Mouse (Mus musculus): Measurements from ENCODE around the gene Ncln. TPM values are rescaled to one million over a fixed set of nuclear protein-coding genes. Genes with fewer than 3 reads are reported as not detected.
A peak's percentile ranks its signal among the peaks of the same experiment; 100 is the strongest.

Gene Ncln
- total RNA-seq (2021), result 10 to 100 TPM; 42.1 to 44.9 TPM
- long read RNA-seq, experiment 1, transcript Ncln-202 (14 exons, 2,841 nt), result major isoform, 5 of 25 reads
- long read RNA-seq, experiment 1, partial matches to known transcripts, result 2 of 25 reads
- long read RNA-seq, experiment 1, other reads (novel, unspliced or antisense), result 14 of 25 reads
- long read RNA-seq, experiment 2, transcript Ncln-201 (14 exons, 3,118 nt), result major isoform, 13 of 39 reads
- long read RNA-seq, experiment 2, transcript Ncln-202 (14 exons, 2,841 nt), result minor isoform, 6 of 39 reads
- long read RNA-seq, experiment 2, partial matches to known transcripts, result 6 of 39 reads
- long read RNA-seq, experiment 2, other reads (novel, unspliced or antisense), result 14 of 39 reads

DNA sequence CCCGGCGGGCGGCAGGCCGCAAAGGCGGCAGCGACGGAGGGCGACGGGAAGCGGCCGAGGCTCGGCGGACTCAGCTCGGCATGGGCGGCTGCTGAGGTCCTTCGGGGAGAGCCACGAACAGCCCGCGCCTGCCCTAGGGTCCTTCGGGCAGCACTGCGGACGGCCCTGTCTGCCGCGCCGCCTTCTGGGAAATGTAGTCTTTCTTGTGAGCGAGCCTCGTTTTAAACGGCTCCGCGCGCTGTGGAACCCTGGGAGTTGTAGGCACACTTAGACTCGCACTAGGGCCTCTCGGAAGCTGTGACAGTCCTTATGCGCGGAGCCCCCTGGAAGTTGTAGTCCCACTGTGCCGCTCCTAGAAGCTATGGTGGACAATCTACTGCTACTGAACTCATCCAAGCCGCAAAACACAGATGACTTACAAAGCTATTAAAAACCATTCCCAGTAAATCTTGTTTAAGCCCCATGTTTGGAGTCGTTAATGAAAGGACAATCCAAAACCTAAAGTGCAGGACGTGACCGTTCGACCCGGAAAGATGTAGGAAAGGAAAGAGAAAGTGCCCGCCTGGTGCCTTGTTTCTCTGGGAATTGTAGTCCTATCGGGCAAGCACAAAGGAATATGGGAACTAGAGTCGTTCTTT is at the start of gene Ncln:
Ncln (minus strand) TSS at position 129 of the 638 bp plus-strand sequence.
- intact Hi-C loops (cut with DNase I), result loop anchor here (5.0 kb wide), 1 partner anchor 106 kb away; the partner anchor contains the start of gene Tle6

DNA sequence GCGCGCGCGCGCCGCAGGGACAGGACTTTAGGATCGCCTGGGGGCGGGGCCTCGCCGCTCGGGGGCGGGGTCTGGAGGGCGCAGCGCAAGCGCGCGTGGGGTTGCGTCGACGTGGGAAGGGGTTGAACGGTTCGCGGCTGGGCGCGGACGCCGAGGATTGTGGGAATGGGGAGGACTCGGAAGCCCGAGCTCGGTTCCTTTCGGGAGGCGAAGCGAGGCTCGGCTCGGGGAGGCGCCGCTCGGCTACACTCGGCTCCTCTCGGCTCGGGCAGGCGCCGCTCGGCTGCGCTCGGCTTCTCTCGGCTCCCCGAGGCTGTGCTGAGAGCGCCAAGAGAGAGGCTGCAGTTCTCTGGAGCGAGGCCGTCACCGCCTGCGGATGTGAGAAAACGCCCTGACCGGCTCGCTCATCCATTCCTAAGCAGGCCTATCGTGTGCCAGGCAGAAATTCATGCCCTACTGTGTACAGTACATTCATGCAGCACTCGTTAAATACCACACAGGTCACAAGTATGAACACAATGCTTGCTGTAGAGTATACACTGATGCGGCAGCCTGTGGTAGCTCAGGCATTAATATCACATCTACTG is 49.1 kb upstream of the Ncln start, which contains the start of gene Gna11:
Gna11 (minus strand) TSS at position 30 of the 587 bp plus-strand sequence.
- DNase-seq, result peak; percentile 99 to 100
- intact Hi-C loops (cut with DNase I), result no loop called here

More for the DNA sequence above, at the start of gene Ncln:
- peak; percentile 95 to 96 for DNase-seq

DNA sequence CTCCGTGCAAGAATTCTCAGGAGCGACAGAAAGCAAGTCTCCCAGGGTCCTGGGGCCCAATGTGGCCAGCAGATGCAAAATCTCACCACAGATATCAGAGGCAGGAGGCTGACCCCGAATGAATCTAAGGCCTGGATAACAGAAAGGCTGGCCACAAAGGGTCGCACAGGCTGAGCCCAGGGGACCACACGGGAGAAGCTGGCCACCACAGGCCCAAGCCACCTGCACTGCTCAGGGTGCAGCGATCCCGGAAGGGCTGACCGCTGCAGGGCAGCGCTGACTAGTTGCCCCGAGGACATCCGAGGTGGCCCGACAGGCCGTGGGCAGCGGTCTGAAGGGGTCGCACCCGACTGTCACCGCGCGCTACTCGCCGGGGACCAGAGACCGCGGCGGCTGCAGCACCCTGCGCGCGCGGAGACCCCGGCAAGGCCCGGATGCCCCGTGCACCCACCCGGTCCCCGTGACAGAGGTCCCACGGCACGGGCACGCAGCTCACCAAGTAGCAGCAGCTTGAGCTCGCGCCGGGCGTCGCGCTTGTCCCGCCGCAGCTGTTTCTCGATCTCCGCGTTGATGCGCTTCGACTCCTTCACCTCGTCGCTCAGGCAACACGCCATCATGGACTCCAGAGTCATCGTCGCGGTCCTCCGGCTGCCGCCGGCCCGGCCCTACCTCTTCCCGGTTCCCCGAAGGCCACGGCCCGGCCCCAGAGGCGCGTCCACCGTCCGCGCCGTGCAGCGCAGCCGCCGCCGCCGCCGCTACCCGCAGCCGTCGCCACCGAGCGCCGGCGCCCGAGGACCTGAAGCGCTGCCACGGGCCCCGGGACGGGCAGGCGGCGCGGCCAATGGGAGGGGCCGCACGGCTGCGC is 48.3 kb upstream of the Ncln start:
- intact Hi-C loops (cut with DNase I), result no loop called here
- DNase-seq, result peak in 1 of 2 experiments; percentile 51

GRCm38 (mm10) chr10:81543633-81544032 is 47.4 kb upstream of the Ncln start:
- DNase-seq, result no peak
- intact Hi-C loops (cut with DNase I), result no loop called here

DNA sequence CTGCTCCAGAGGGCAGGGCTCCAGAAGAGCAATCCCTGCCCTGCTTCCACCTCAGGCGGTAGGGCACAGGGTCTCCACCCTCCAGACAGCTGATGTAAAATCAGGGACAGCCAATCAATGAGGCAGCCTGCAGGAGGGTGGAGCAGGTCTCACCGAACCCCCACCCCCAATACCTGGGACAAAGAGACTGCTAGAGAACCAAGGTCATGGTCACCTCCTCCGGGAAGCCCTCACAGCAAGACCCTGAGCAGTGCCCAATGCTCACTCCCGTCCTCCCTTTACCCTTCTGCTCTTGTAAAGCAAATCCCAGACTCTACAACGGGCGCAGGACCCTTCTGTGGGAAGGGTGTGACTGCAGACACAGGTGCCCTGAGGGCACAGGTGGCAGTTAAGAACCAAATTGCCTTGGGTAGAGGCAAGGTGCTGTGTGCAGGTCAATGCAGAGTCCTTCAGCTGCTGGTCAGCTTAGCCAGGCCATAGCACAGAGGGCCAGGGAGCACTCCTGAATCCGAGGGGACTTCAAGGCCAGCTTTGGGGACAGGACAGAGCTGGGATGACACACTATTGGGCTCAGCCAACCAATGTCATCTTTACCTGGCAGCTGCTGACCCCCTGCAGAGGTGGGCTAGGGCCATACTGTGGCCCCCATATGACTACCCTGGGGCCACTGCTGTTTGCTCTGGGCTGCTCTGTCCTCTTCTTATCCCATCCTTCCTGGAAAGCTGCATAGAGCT is 46.7 kb upstream of the Ncln start:
- intact Hi-C loops (cut with DNase I), result no loop called here
- no peak for DNase-seq

GRCm38 (mm10) chr10:81541803-81542202 is 45.6 kb upstream of the Ncln start:
- intact Hi-C loops (cut with DNase I), result no loop called here
- DNase-seq, result peak; percentile 57 to 62

DNA sequence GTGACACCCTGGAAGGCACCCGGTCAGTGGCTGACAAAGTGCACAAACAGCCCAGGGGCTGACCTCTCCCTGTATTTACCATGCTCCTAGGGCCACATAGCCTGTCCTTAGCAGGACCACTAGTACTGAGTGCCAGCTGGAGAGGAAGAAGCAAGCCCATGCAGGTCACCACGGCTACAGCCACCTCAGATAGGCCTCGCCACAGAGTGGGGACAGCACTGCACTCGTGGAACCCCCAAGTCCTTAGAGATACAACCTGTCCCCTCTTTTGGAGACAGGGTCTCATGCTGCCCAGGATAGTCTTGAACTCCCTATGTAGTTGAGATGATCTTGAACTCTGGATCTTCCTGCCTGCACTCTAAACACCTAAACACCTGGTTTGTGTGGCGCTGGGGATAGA is 45.2 kb upstream of the Ncln start:
- no peak for DNase-seq
- intact Hi-C loops (cut with DNase I), result no loop called here

- DNase-seq, result no peak
- intact Hi-C loops (cut with DNase I), result no loop called here
These were observed 42.3 kb upstream of the Ncln start for GRCm38 (mm10) chr10:81538321-81539048.

DNA sequence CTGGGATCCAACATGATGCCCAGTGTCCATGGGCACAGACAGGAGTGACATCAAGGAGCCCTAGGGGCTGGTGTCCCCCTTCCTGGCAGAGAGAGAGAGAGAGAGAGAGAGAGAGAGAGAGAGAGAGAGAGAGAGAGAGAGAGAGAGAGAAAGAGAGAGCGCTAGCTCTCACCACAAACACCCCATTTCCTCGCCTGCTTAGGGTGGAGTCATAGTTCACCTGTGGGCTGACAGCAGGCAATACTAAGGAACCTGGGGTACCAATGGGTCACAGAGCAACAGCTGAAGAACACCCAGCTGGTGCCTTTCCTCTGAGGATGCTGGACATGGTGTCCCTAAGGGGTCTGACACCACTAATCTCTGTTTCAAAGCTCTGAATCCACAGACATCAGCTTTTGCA is 41.2 kb upstream of the Ncln start:
- no peak for DNase-seq
- intact Hi-C loops (cut with DNase I), result no loop called here

DNA sequence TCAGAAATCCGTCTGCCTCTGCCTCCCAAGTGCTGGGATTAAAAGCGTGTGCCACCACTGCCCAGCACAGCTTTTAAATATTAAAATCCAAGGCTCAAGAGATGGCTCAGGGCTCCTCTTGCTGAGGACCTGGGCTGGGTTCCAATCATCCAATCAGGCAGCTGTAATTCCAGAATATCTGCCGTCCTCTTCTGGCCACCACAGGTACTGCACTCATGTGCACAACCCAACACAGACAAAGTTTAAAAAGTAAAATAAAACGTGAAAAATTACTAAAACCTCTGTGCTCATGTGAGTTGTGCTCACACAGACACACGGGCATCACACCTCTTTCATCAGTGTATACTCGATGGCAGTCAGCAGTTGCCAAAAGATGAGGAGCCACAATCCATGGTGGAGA is 40.5 kb upstream of the Ncln start:
- intact Hi-C loops (cut with DNase I), result no loop called here
- no peak for DNase-seq

DNA sequence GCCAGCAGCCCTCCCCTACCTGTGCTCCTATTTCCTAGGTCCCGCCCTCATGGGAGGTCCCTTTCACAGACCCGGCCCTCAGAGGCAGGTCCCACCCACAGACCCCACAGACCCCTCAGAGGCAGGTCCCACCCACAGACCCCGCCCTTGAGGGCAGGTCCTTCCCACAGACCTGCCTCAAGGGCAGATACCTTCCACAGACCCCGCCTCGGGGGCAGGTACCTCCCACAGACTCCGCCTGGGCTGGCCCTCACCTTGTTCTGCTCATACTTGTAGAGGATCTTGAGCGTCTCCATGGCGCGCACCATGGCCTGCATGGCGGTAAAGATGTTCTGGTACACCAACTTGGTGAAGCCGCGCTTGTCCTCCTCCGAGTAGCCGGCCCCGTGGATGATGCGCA is 38.6 kb upstream of the Ncln start:
- intact Hi-C loops (cut with DNase I), result no loop called here
- no peak for DNase-seq

- intact Hi-C loops (cut with DNase I), result loop anchor here (2.0 kb wide), 1 partner anchor 24 kb away; no protein-coding TSS in a partner anchor
- DNase-seq, result peak; percentile 72 to 84
These were observed 30.6 kb upstream of the Ncln start for GRCm38 (mm10) chr10:81526779-81527178.

GRCm38 (mm10) chr10:81525017-81525694 is 29.0 kb upstream of the Ncln start:
- intact Hi-C loops (cut with DNase I), result no loop called here
- no peak for DNase-seq

GRCm38 (mm10) chr10:81524051-81524605 is 27.9 kb upstream of the Ncln start, which contains the start of gene Gna15:
Gene Gna15, minus strand, starts transcription at chr10:81524225.
- no peak for DNase-seq
- intact Hi-C loops (cut with DNase I), result no loop called here

- no peak for DNase-seq
- intact Hi-C loops (cut with DNase I), result no loop called here
These were observed 27.4 kb upstream of the Ncln start for GRCm38 (mm10) chr10:81523570-81523969.

GRCm38 (mm10) chr10:81523142-81523541 is 26.9 kb upstream of the Ncln start:
- DNase-seq, result no peak
- intact Hi-C loops (cut with DNase I), result no loop called here

DNA sequence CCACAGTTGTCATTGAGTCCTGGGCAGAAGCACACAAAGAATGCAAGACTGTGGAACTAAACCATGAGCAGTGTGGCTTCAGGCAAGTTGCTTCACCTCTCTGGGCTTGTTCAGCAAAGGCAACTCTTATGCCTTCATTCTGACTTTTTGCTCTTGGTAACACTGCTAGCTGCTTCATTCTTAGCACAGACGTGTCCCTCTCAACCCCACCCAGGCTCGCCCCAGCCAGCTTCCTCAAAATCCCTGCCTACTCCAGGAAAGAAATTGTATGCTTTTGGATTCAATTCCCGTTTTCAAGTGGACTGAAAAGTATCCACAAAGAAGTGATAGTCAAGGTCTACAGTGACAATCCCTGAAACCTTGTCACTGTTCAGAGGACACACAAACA is 23.8 kb upstream of the Ncln start:
- no peak for DNase-seq
- intact Hi-C loops (cut with DNase I), result loop anchor here (2.0 to 5.0 kb wide), 2 partner anchors 29 to 82 kb away; partner anchors contain the start of gene Tle6
